Mouse (Mus musculus) kidney, embryonic 16.5 days (tissue): ENCODE results near the gene Cers6. TPM values are rescaled to one million over a fixed set of nuclear protein-coding genes. Genes with fewer than 3 reads are reported as not detected.

Experiments
- ATAC-seq: fragments of 200-750 bp; cut with Nextera tagmentation; 2 replicates; pipeline ENCODE4 v1.8.0; 2017; ENCODE audit warnings: moderate TSS enrichment; ENCODE audit not compliant: low FRiP score, low TSS enrichment
- H3K27ac ChIP-seq: fragments of 300-500 bp; sonication (generic); 2 replicates; pipeline ENCODE4 v1.5.1; 2014; ENCODE audit warnings: low read length
- H3K27me3 ChIP-seq: fragments of 300-500 bp; sonication (generic); 2 replicates; pipeline ENCODE4 v1.6.1; 2014; ENCODE audit warnings: low read length, control low read depth, mixed read lengths; ENCODE audit not compliant: insufficient read depth
- H3K36me3 ChIP-seq: fragments of 300-500 bp; sonication (generic); 2 replicates; pipeline ENCODE4 v1.6.1; 2014; ENCODE audit warnings: low read length, control low read depth, mixed read lengths; ENCODE audit not compliant: insufficient read depth
- H3K4me1 ChIP-seq: fragments of 300-500 bp; sonication (generic); 2 replicates; pipeline ENCODE4 v1.6.1; 2014; ENCODE audit warnings: low read length, control low read depth, mixed read lengths; ENCODE audit not compliant: insufficient read depth
- H3K4me2 ChIP-seq: fragments of 300-500 bp; sonication (generic); replicated peaks from 2 replicates; pipeline ENCODE4 v1.6.1; 2014; ENCODE audit warnings: low read depth, low read length
- H3K4me3 ChIP-seq: fragments of 300-500 bp; sonication (generic); 2 replicates; pipeline ENCODE4 v1.5.1; 2014; ENCODE audit warnings: mild to moderate bottlenecking, low read length
- H3K9ac ChIP-seq: fragments of 300-500 bp; sonication (generic); replicated peaks from 2 replicates; pipeline ENCODE4 v1.6.1; 2014; ENCODE audit warnings: low read length
- H3K9me3 ChIP-seq: fragments of 300-500 bp; sonication (generic); 2 replicates; pipeline ENCODE4 v1.6.1; 2016; ENCODE audit warnings: low read length, control low read depth
- WGBS: fragments of 180-500 bp; shearing (Covaris S2); extraction: QIAGEN DNeasy Blood & Tissue Kit; methylation state at CpG from one replicate; pipeline ENCODE4 v1.1.7; 2014; 5-methylcytosine and 5-hydroxymethylcytosine counted together
- polyA plus RNA-seq: library from polyadenylated mRNA; unstranded; fragments of >200 nt; fragmentation: Nextera tagmentation; extraction: Ambion mirVana; gene quantifications from 2 replicates; pipeline ENCODE4 v1.2.1, GENCODE M21; 2015

Gene Cers6
- polyA plus RNA-seq, 1 experiment from 2014 or later: 29.2 TPM

GRCm38 (mm10) chr2:69112609-69113008 is 251.4 kb downstream of the Cers6 start:
- H3K4me3 ChIP-seq: no peak overlapping the region
- H3K36me3 ChIP-seq: peaks cover 11% of the 10 kb centered on the region; the same call in 1 of the 2 replicates
- H3K27ac ChIP-seq: no peak overlapping the region
- peaks cover 6% of the 10 kb centered on the region; the same call in 1 of the 2 replicates for H3K4me1 ChIP-seq
- 89% methylated on average over 5 of the region's 5 CpGs for WGBS
- no peak for ATAC-seq
- H3K9ac ChIP-seq: no peak overlapping the region
- H3K27me3 ChIP-seq: no peaks in the 10 kb centered on the region
- H3K9me3 ChIP-seq: peaks cover 5% of the 10 kb centered on the region
- H3K4me2 ChIP-seq: no peak overlapping the region

GRCm38 (mm10) chr2:69113829-69114547 is 252.7 kb downstream of the Cers6 start:
- no peak for ATAC-seq
- H3K9me3 ChIP-seq: peaks cover 5% of the 10 kb centered on the region
- H3K27me3 ChIP-seq: no peaks in the 10 kb centered on the region
- 81% methylated on average over 10 of the region's 10 CpGs for WGBS
- H3K4me1 ChIP-seq: peaks cover 4% of the 10 kb centered on the region; the same call in 1 of the 2 replicates
- no peak overlapping the region for H3K4me3 ChIP-seq
- no peak overlapping the region for H3K27ac ChIP-seq
- peaks cover 11% of the 10 kb centered on the region; the same call in 1 of the 2 replicates for H3K36me3 ChIP-seq
- H3K4me2 ChIP-seq: no peak overlapping the region
- no peak overlapping the region for H3K9ac ChIP-seq

- Histone ChIP-seq H3K9me3 (peaks cover 5% of the 10 kb centered on the region), H3K36me3 (peaks cover 11% of the 10 kb centered on the region; the same call in 1 of the 2 replicates), H3K4me2 (no peak overlapping the region), H3K4me3 (no peak overlapping the region), H3K27me3 (no peaks in the 10 kb centered on the region), H3K27ac (no peak overlapping the region), H3K9ac (no peak overlapping the region), H3K4me1 (peaks cover 5% of the 10 kb centered on the region; the same call in 1 of the 2 replicates)
- no peak for ATAC-seq
- WGBS: 81% methylated on average over 3 of the region's 3 CpGs
Measured at GRCm38 (mm10) chr2:69115921-69116320, 254.7 kb downstream of the Cers6 start.

- no peak overlapping the region for H3K9ac ChIP-seq
- 55% methylated on average over 4 of the region's 4 CpGs for WGBS
- H3K9me3 ChIP-seq: peaks cover 5% of the 10 kb centered on the region
- H3K36me3 ChIP-seq: peaks cover 8% of the 10 kb centered on the region; the same call in 1 of the 2 replicates
- H3K27me3 ChIP-seq: no peaks in the 10 kb centered on the region
- no peak overlapping the region for H3K4me2 ChIP-seq
- H3K27ac ChIP-seq: no peak overlapping the region
- no peak for ATAC-seq
- no peak overlapping the region for H3K4me3 ChIP-seq
- peaks cover 5% of the 10 kb centered on the region; the same call in 1 of the 2 replicates for H3K4me1 ChIP-seq
Measured at GRCm38 (mm10) chr2:69116767-69117166, 255.5 kb downstream of the Cers6 start.

- no peak overlapping the region for H3K27ac ChIP-seq
- H3K9ac ChIP-seq: no peak overlapping the region
- no peak overlapping the region for H3K4me3 ChIP-seq
- WGBS: 89% methylated on average over 1 of the region's 1 CpGs
- peaks cover 5% of the 10 kb centered on the region; the same call in 1 of the 2 replicates for H3K4me1 ChIP-seq
- H3K27me3 ChIP-seq: no peaks in the 10 kb centered on the region
- peaks cover 8% of the 10 kb centered on the region; the same call in 1 of the 2 replicates for H3K36me3 ChIP-seq
- H3K9me3 ChIP-seq: peaks cover 5% of the 10 kb centered on the region
- no peak overlapping the region for H3K4me2 ChIP-seq
- ATAC-seq: no peak
Measured at GRCm38 (mm10) chr2:69118994-69119393, 257.8 kb downstream of the Cers6 start.

GRCm38 (mm10) chr2:69119718-69120117 is 258.5 kb downstream of the Cers6 start:
- 21% methylated on average over 2 of the region's 2 CpGs for WGBS
- Histone ChIP-seq H3K4me2 (no peak overlapping the region), H3K4me1 (peaks cover 5% of the 10 kb centered on the region; the same call in 1 of the 2 replicates), H3K4me3 (no peak overlapping the region), H3K9ac (no peak overlapping the region), H3K36me3 (peaks cover 8% of the 10 kb centered on the region; the same call in 1 of the 2 replicates), H3K27ac (no peak overlapping the region), H3K9me3 (peaks cover 5% of the 10 kb centered on the region), H3K27me3 (no peaks in the 10 kb centered on the region)
- ATAC-seq: no peak

- Histone ChIP-seq H3K4me2 (no peak overlapping the region), H3K27me3 (no peaks in the 10 kb centered on the region), H3K27ac (no peak overlapping the region), H3K9me3 (no peaks in the 10 kb centered on the region; the same call in 1 of the 2 replicates), H3K4me3 (no peak overlapping the region), H3K9ac (no peak overlapping the region), H3K36me3 (no peaks in the 10 kb centered on the region), H3K4me1 (peaks cover 5% of the 10 kb centered on the region; the same call in 1 of the 2 replicates)
- no peak for ATAC-seq
- WGBS: 87% methylated on average over 4 of the region's 4 CpGs
Measured at GRCm38 (mm10) chr2:69121681-69122080, 260.4 kb downstream of the Cers6 start.

- H3K9me3 ChIP-seq: no peaks in the 10 kb centered on the region; the same call in 1 of the 2 replicates
- ATAC-seq: no peak
- H3K4me3 ChIP-seq: no peak overlapping the region
- 82% methylated on average over 3 of the region's 3 CpGs for WGBS
- H3K4me2 ChIP-seq: no peak overlapping the region
- no peaks in the 10 kb centered on the region for H3K36me3 ChIP-seq
- H3K27ac ChIP-seq: no peak overlapping the region
- H3K27me3 ChIP-seq: no peaks in the 10 kb centered on the region
- no peak overlapping the region for H3K9ac ChIP-seq
- peaks cover 17% of the 10 kb centered on the region for H3K4me1 ChIP-seq
Measured at GRCm38 (mm10) chr2:69125425-69125824, 264.2 kb downstream of the Cers6 start.

GRCm38 (mm10) chr2:69128321-69128720 is 267.1 kb downstream of the Cers6 start:
- Histone ChIP-seq H3K36me3 (no peaks in the 10 kb centered on the region), H3K4me3 (no peak overlapping the region), H3K4me1 (peaks cover 20% of the 10 kb centered on the region), H3K9ac (no peak overlapping the region), H3K27me3 (no peaks in the 10 kb centered on the region), H3K27ac (peak overlapping the region; percentile 94), H3K4me2 (no peak overlapping the region), H3K9me3 (no peaks in the 10 kb centered on the region; the same call in 1 of the 2 replicates)
- 74% methylated on average over 7 of the region's 7 CpGs for WGBS
- no peak for ATAC-seq

- peak; percentile 97 for ATAC-seq
- Histone ChIP-seq H3K4me3 (peak overlapping the region; percentile 20), H3K27ac (peak overlapping the region; percentile 94), H3K36me3 (no peaks in the 10 kb centered on the region), H3K9ac (peak overlapping the region; percentile 34; the same call in 1 of the 2 replicates), H3K27me3 (no peaks in the 10 kb centered on the region), H3K4me1 (peaks cover 20% of the 10 kb centered on the region), H3K4me2 (peak overlapping the region; percentile 34), H3K9me3 (no peaks in the 10 kb centered on the region; the same call in 1 of the 2 replicates)
- WGBS: 7% methylated on average over 10 of the region's 10 CpGs
Measured at GRCm38 (mm10) chr2:69128921-69129395, 267.7 kb downstream of the Cers6 start.
